Mouse (Mus musculus) forebrain, embryonic 10.5 days (tissue): Measurements from ENCODE around the gene Fth1. TPM values are rescaled to one million over a fixed set of nuclear protein-coding genes. Genes with fewer than 3 reads are reported as not detected.

Experiments
- DNase-seq: peaks from one replicate; pipeline ENCODE4 v3.0.0-alpha.2; 2017; ENCODE audit warnings: low spot score; ENCODE audit errors: extremely low spot score
- H3K27ac ChIP-seq: fragments of 300-500 bp; sonication (generic); 2 replicates; pipeline ENCODE4 v1.5.1; 2016; ENCODE audit warnings: mild to moderate bottlenecking
- H3K27me3 ChIP-seq: fragments of 300-500 bp; sonication (generic); 2 replicates; pipeline ENCODE4 v1.6.1; 2016; ENCODE audit warnings: mild to moderate bottlenecking; ENCODE audit not compliant: poor library complexity, severe bottlenecking
- H3K36me3 ChIP-seq: fragments of 300-500 bp; sonication (generic); replicated peaks from 2 replicates; pipeline ENCODE4 v1.6.1; 2016; ENCODE audit warnings: mild to moderate bottlenecking, moderate library complexity
- H3K4me1 ChIP-seq: fragments of 300-500 bp; sonication (generic); 2 replicates; pipeline ENCODE4 v1.6.1; 2016
- H3K4me3 ChIP-seq: fragments of 300-500 bp; sonication (generic); 2 replicates; pipeline ENCODE4 v1.5.1; 2016; ENCODE audit warnings: mild to moderate bottlenecking, moderate library complexity
- H3K9me3 ChIP-seq: fragments of 300-500 bp; sonication (generic); 2 replicates; pipeline ENCODE4 v1.6.1; 2016; ENCODE audit warnings: mild to moderate bottlenecking, moderate library complexity
- WGBS: fragments of 180-500 bp; shearing (Covaris S2); methylation state at CpG from one replicate; pipeline ENCODE4 v1.1.7; 2016; 5-methylcytosine and 5-hydroxymethylcytosine counted together
- polyA plus RNA-seq: library from polyadenylated mRNA; unstranded; fragments of >200 nt; fragmentation: Nextera tagmentation; extraction: Ambion mirVana; gene quantifications from 2 replicates; pipeline ENCODE4 v1.2.1, GENCODE M21; 2016

Gene Fth1
- polyA plus RNA-seq, 1 experiment from 2014 or later = 1,339 TPM

DNA sequence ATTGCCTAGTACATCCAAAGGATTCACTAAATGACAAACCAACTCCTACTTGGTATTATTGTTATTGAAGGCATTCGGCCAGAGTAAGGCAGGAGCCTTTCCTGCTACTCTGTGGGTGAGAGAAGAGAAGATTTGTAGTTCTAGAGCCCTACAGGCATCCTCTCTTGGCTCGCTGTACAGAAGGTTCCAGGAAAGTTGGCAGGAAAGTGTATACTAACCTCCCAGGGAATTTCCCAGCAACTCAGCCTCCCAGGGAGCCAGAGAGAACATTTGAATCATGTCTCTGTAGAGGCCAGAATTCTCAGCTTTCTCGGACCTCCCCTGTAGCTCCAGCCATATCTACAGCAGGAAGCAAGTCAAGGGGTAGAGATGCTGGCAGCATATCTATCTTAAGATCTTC, 33.4 kb upstream of the Fth1 start:
- DNase-seq = no peak
- Histone ChIP-seq H3K27me3 (no peaks in the 10 kb centered on the region), H3K36me3 (no peaks in the 10 kb centered on the region), H3K9me3 (no peaks in the 10 kb centered on the region), H3K27ac (no peak overlapping the region), H3K4me1 (peaks cover 14% of the 10 kb centered on the region), H3K4me3 (no peak overlapping the region)
- WGBS = 93% methylated on average over 3 of the region's 3 CpGs

DNA sequence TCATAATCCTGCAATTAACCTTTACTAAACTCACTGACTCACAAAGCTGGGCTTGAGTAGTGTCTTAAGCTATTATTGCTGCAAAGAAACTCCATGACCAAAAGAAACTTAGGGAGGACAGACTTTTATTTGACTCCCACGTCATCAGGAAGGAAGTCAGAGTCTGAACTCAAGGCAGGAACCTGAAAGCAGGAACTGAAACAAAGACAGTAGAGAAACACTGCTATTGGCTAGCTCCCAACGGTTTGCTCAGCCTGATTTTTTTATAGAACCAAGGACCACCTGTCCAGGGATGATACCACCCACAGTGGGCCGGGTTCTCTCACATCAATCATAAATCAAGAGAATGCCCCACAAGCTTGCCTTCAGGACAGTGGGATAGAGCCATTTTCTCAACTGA, 28.0 kb upstream of the Fth1 start:
- Histone ChIP-seq H3K27ac (no peak overlapping the region), H3K4me3 (no peak overlapping the region), H3K9me3 (no peaks in the 10 kb centered on the region), H3K27me3 (no peaks in the 10 kb centered on the region), H3K36me3 (no peaks in the 10 kb centered on the region), H3K4me1 (peaks cover 14% of the 10 kb centered on the region)
- 75% methylated on average over 3 of the region's 3 CpGs for WGBS
- DNase-seq = no peak

DNA sequence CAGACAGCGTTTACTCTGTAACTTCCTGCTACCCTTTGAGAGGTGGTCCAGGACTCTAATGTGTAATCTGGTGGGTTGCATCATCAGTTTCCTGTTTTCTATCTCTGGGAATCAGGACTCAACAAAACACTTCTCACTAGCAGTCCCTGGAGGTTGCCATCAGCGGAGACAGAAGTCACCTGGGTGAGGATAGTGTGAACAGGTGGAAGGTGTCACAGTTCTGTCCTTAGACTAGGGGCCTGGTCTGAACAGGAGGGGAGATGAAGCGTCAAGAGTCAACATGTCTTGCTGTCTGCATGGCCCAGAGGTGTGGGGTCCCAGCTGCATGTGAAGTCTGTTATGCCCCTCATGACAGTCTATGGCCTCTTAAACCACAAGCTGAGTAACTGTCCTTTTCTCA, 27.5 kb upstream of the Fth1 start:
- Histone ChIP-seq H3K27ac (no peak overlapping the region), H3K27me3 (no peaks in the 10 kb centered on the region), H3K9me3 (no peaks in the 10 kb centered on the region), H3K4me3 (no peak overlapping the region), H3K36me3 (no peaks in the 10 kb centered on the region), H3K4me1 (peaks cover 14% of the 10 kb centered on the region)
- WGBS = 90% methylated on average over 3 of the region's 3 CpGs
- DNase-seq = no peak

DNA sequence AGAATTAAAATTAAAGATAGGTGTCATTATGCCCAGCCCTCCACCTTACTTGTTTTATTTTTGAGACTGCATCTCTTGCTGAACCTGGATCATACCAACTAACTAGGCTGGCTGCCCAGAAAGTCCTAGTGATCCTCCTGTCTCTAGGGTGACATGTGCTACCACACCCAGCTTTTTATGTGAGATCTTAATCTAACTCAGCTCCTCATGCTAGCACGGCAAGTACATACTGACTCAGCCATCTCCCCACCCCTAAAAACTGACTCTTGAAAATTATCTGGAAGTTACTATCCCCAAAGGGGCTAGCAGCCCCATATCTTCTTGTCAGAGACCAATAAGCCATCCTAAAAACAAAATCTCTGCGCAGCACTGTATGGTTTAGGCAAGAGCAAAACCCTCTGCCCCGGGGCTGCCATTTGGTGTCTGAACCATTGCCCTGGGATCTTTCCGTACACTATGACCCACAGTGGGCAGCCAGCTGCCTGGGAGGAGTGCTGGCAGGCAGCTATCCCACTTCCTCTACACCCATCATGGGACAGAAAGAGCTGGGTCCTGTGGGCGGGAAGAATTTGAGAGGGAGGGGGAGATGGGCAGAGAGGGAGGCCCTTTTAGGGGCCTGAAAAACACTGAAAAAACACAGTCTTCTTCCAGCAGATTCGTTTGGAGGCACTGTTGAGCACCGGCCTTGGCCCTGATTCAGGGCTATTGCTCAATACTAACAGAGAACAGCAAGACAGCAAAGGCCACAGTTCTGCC, 26.2 kb upstream of the Fth1 start:
- no peak overlapping the region for H3K4me3 ChIP-seq
- no peaks in the 10 kb centered on the region for H3K9me3 ChIP-seq
- no peak for DNase-seq
- 59% methylated on average over 7 of the region's 7 CpGs for WGBS
- H3K36me3 ChIP-seq = no peaks in the 10 kb centered on the region
- peaks cover 14% of the 10 kb centered on the region for H3K4me1 ChIP-seq
- H3K27ac ChIP-seq = peak overlapping the region; percentile 67
- no peaks in the 10 kb centered on the region for H3K27me3 ChIP-seq

DNA sequence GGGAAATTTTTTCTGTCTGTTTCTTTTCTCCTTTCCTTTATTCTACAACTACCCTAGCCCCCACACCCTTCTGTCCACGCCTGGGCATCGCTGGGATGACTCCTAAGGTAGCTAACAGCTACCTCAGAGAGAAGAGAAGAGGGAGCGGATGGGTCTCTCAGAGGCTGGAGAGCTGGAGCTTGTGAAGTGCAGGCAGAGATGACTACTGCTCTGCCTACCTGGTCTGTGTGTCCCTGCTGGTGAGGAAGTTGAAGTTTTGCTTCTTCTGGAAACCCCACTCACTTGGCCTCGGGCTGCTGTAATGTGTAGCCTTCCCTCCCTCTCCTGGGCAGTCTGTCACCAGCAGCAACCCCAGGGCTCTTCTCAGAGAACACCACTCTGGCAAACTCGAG, 25.6 kb upstream of the Fth1 start:
- H3K36me3 ChIP-seq = no peaks in the 10 kb centered on the region
- H3K4me1 ChIP-seq = peaks cover 14% of the 10 kb centered on the region
- peak overlapping the region; percentile 67 for H3K27ac ChIP-seq
- H3K4me3 ChIP-seq = no peak overlapping the region
- H3K27me3 ChIP-seq = no peaks in the 10 kb centered on the region
- WGBS = 45% methylated on average over 5 of the region's 5 CpGs
- DNase-seq = no peak
- no peaks in the 10 kb centered on the region for H3K9me3 ChIP-seq

DNA sequence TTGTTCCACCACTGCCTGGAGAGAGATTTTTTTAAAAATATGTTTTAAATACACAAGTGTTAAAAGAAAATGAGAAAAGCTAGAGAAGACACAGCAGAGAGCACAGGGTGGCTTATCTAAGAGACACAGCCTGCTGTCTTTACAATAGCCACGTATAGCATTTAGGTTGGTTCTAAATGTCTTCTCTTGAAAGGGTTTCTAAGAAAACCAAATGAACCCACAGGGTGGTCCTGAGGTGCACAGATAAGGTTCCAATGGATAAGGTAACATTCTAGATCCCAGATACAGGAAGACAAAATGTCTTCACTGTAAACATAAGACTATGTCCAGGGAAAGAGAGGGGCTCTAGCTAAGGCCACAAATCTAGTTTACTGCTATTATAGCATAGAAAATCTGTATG, 25.0 kb upstream of the Fth1 start:
- H3K4me1 ChIP-seq = peaks cover 14% of the 10 kb centered on the region
- no peak for DNase-seq
- H3K36me3 ChIP-seq = no peaks in the 10 kb centered on the region
- H3K27me3 ChIP-seq = no peaks in the 10 kb centered on the region
- no peaks in the 10 kb centered on the region for H3K9me3 ChIP-seq
- peak overlapping the region; percentile 67; the same call in 1 of the 2 replicates for H3K27ac ChIP-seq
- 87% methylated on average over 1 of the region's 1 CpGs for WGBS
- no peak overlapping the region for H3K4me3 ChIP-seq

DNA sequence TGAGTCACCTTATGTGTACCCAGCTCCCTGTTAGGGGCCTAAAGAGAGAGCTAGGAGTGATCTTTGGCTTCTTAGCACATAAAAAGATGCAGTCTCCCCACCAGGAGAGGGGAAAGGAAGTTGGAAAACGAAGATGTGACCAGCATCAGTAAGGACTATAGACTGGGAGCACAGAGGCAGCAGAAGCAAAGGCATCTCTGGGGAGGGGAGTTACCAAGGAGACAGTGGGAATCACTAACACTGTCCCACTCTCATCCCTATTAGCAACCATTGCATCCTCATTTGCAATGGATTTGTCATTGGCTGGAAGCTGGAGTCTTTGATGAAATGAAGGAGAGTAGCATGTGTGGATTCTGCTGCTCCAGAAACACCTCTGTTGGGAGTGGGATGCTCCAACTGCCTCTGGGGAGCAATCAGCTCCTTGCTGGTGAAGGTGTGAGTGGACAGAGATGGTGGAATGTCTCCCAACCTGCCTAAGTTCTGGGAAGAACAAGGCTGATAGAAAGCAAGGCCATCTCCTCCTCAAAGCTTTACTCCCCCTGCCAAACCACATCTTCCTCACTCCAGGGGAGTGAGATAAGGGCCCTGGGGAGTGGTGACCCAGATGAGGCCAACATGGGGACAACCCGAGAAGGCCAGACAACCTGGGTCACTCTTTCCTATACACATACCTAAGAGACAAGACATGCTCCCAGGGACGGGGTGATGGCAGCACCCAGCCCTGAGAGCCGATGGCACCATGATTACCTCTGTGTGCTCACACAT, 23.6 kb upstream of the Fth1 start:
- WGBS = 82% methylated on average over 4 of the region's 4 CpGs
- H3K4me3 ChIP-seq = no peak overlapping the region
- H3K27me3 ChIP-seq = no peaks in the 10 kb centered on the region
- H3K4me1 ChIP-seq = peaks cover 14% of the 10 kb centered on the region
- no peak overlapping the region for H3K27ac ChIP-seq
- H3K36me3 ChIP-seq = no peaks in the 10 kb centered on the region
- no peaks in the 10 kb centered on the region for H3K9me3 ChIP-seq
- no peak for DNase-seq

DNA sequence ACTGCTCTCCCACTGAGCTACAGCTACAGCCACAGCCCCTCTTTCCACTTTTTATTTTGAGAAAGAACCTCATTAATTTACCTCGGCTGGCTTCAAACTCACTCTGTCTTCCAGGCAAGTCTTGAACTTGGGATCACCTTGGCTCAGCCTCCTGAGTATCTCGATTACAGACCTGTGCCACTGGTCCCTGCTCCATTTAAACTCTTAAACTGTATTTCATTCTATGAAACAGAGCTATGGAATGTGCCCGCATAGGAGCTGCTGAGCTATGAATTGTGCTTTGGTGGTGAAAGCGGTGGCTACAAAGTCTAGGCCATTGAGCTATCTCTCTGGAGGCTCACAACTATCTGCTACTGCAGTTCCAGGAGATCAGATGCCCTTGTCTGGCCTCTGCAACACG, 22.4 kb upstream of the Fth1 start:
- Histone ChIP-seq H3K4me3 (no peak overlapping the region), H3K4me1 (peaks cover 14% of the 10 kb centered on the region), H3K27me3 (no peaks in the 10 kb centered on the region), H3K36me3 (no peaks in the 10 kb centered on the region), H3K9me3 (no peaks in the 10 kb centered on the region), H3K27ac (no peak overlapping the region)
- no peak for DNase-seq
- WGBS = 90% methylated on average over 5 of the region's 5 CpGs

DNA sequence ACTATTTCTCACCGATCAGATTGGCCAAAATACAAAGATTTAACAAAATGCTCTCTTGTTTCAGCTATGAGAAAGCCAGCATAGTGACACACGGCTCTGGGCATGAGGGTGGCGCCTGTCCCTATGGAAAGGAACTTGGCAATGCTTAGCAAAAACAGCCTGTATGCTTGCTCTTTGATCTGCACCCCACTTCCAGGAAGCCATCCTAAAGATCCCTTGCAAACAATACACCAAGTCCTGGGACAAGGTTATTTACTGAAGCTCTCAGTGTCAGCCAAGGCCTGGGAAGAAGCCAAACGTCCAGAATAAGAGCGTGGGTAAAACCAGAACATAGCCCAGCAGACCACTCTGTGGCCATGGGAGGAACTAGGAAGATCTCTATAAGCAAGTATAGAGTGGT, 19.6 kb upstream of the Fth1 start:
- DNase-seq = no peak
- Histone ChIP-seq H3K9me3 (no peaks in the 10 kb centered on the region), H3K27ac (no peak overlapping the region), H3K4me3 (no peak overlapping the region), H3K36me3 (no peaks in the 10 kb centered on the region), H3K4me1 (peaks cover 5% of the 10 kb centered on the region), H3K27me3 (no peaks in the 10 kb centered on the region)
- WGBS = 89% methylated on average over 5 of the region's 5 CpGs

DNA sequence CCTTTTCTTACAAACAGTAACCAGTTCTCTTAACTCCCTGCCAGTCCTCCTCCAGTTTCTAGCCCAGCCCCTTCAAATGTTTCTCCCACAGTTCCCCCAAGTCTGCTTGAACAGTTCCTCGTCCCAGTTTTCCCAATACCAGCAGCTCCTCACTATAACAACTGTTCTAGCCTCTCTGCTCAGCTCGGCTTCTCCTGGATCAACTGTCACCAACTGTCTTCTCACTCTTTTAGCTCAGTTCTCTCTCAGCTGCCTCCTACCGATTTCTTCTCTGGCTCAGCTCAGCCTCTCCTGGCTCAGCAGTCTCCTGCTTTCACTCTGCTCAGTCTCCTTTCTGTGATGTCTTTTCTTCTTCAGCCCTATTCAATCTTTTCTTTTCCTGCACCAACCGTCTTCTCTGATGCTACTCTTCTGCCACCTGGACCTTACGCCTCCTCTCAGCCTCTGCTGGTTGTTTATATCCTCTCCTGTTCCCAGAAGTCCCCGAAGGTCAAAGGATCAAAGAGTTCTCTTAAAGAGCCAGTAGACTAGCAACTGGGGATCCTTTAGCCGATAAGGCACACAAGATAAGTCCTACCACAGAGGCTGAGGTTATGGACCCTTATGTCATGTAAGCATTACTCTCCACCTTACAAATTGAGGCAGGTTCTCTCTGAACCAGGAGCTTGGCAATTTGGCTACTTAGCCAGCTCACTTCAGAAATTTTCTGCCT, 16.0 kb upstream of the Fth1 start:
- Histone ChIP-seq H3K27me3 (no peaks in the 10 kb centered on the region), H3K27ac (no peak overlapping the region), H3K36me3 (no peaks in the 10 kb centered on the region), H3K4me1 (peaks cover 5% of the 10 kb centered on the region), H3K9me3 (no peaks in the 10 kb centered on the region), H3K4me3 (no peak overlapping the region)
- 33% methylated on average over 7 of the region's 7 CpGs for WGBS
- no peak for DNase-seq

DNA sequence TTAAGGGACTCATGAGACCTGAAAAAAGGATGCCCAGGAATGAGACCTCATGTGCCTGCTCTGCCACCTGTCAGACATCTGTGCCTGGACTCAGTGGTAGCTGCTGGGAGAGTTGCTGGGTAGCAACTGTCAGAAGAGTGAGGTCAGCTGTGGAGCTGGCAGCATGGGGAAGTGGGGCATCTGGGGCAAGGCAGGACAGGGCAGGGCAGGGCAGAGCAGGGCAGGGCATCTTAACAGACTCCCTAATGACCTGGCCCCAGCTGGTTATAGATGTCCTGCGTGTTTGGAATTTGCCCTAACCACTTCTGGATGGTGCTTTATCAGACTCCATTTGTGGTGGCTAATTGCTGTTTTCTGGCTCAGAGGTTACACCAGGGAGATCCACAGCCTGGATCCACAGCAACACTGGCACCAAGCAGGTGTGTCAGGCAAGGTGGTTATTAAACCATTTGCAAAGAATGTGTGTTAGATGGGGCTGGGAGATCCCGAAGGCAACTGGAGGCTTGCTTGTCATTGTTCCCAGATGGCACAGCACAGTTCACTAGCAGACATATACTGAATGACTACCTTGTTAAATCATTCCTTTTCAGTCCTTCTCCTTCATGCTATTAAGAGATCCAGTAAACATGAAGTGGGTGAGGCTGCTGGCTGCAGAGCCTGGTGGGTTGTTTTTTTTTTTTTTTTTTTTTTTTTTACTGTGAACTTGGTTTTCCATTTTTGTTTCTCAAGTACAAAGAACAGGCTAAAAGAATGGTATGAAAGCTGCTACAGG, 14.1 kb upstream of the Fth1 start:
- WGBS = 77% methylated on average over 2 of the region's 2 CpGs
- no peaks in the 10 kb centered on the region for H3K36me3 ChIP-seq
- no peaks in the 10 kb centered on the region for H3K27me3 ChIP-seq
- peaks cover 5% of the 10 kb centered on the region for H3K4me1 ChIP-seq
- no peaks in the 10 kb centered on the region for H3K9me3 ChIP-seq
- DNase-seq = no peak
- H3K27ac ChIP-seq = no peak overlapping the region
- no peak overlapping the region for H3K4me3 ChIP-seq

DNA sequence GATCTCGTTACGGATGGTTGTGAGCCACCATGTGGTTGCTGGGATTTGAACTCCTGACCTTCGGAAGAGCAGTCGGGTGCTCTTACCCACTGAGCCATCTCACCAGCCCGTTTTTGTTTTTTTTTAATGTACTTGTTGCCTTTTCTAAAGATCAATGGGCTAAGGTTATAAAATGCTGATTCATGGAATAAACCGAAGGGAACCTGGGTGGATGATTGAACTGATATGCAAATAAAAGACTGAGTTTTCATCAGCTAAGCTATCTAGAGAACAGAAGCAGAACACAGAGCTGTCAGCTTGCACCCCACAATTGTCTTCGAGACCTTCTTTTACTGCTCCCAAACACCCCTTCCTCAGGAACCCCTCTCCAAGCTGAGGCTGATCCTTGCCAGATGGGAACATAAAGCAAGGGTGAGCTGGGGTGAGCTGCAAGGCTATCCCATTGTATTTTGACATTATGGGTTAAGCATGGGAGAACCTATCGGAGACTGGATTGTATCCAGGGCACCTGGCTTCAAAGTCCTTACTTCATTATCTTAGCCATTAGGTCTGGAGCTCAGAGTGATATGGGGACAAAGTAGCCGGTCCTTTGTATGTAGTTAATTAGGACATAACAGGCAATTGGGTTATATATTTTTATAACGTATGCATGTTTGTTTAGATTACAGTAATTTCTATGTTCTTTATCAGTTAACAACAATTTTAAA, 12.2 kb upstream of the Fth1 start:
- Histone ChIP-seq H3K27ac (no peak overlapping the region), H3K4me3 (no peak overlapping the region), H3K4me1 (peaks cover 5% of the 10 kb centered on the region), H3K9me3 (no peaks in the 10 kb centered on the region), H3K27me3 (no peaks in the 10 kb centered on the region), H3K36me3 (no peaks in the 10 kb centered on the region)
- DNase-seq = no peak
- WGBS = 86% methylated on average over 10 of the region's 10 CpGs
